25 mouse cellular contexts compared by ENCODE assay signal in genomic region chr1:165394836-165395235, GRCm38 (mm10).
DNase-seq lines count a peak whose midpoint lies in the region; ATAC-seq lines count a peak whose summit lies in the region.
"Had no signal": no experiment of that assay in that cellular context is flagged by ENCODE, and none has a peak within 500 bp of the region (broad histone marks: within the 10 kb centered on the region; RNA-seq: fewer than 3 reads in every experiment).

No protein-coding gene starts in this region.

- H3K4me3 ChIP-seq in liver, embryonic 12.5 days: no peak overlapping the region
- H3K4me3 ChIP-seq: embryonic facial prominence, embryonic 12.5 days; erythroblast, embryonic 14.5 days; forebrain, embryonic 12.5 days; intestine, embryonic 15.5 days; lung, embryonic 15.5 days had no signal

- ATAC-seq in common myeloid progenitor, adult 5-6 weeks (replicated peaks; ENCODE audit: low read depth, poor library complexity, severe bottlenecking): 0 out of 2 replicates have a peak, but pooled peaks have one; percentile 19
- peak; percentile 14; the same call in 1 of the 2 replicates for ATAC-seq in liver, embryonic 12.5 days
- ATAC-seq in megakaryocyte, adult 5-6 weeks (ENCODE audit: poor library complexity, severe bottlenecking): peak; percentile 41
- ATAC-seq: activated CD4-positive, CD25-positive, alpha-beta regulatory T cell, adult 4 months; hindbrain, embryonic 16.5 days; intestine, embryonic 15.5 days had no signal

- H3K36me3 ChIP-seq in liver, embryonic 12.5 days: peaks cover 25% of the 10 kb centered on the region
- H3K36me3 ChIP-seq: embryonic facial prominence, embryonic 12.5 days; forebrain, embryonic 12.5 days; intestine, embryonic 15.5 days; lung, embryonic 15.5 days had no signal

- H3K27me3 ChIP-seq in liver, embryonic 12.5 days (replicated peaks): no peaks in the 10 kb centered on the region
- H3K27me3 ChIP-seq: embryonic facial prominence, embryonic 12.5 days; forebrain, embryonic 12.5 days; intestine, embryonic 15.5 days; lung, embryonic 15.5 days had no signal

- H3K9ac ChIP-seq in liver, embryonic 12.5 days: peak overlapping the region; percentile 40
- H3K9ac ChIP-seq: embryonic facial prominence, embryonic 12.5 days; forebrain, embryonic 12.5 days; intestine, embryonic 15.5 days; lung, embryonic 15.5 days had no signal

- peaks cover 41% of the 10 kb centered on the region for H3K4me1 ChIP-seq in liver, embryonic 12.5 days
- H3K4me1 ChIP-seq: embryonic facial prominence, embryonic 12.5 days; forebrain, embryonic 12.5 days; intestine, embryonic 15.5 days; lung, embryonic 15.5 days had no signal

- DNase-seq in 416B (ENCODE audit: low read depth): peak; percentile 52
- DNase-seq in spleen, postnatal 36 days (ENCODE audit: low spot score in 2 of 2): no peak
- DNase-seq in left cerebral cortex, adult 18-20 months (ENCODE audit: low spot score in 2 of 2): no peak
- DNase-seq in cerebellum, postnatal 25 days: no peak
- DNase-seq in cerebellum, adult 9-10 months: no peak
- DNase-seq: adrenal gland, adult 8-10 months; cerebellum, adult 8-10 months; heart, postnatal 4 days; kidney, postnatal 36 days; lung, postnatal 36 days; right cerebral cortex, adult 18-20 months; right cerebral cortex, postnatal 4 days; thymus, adult 2 months; thymus, postnatal 4 days had no signal

- no peaks in the 10 kb centered on the region for H3K9me3 ChIP-seq in liver, embryonic 12.5 days (replicated peaks)
- H3K9me3 ChIP-seq: embryonic facial prominence, embryonic 12.5 days; forebrain, embryonic 12.5 days; intestine, embryonic 15.5 days; lung, embryonic 15.5 days had no signal

- peak overlapping the region; percentile 89 for H3K27ac ChIP-seq in liver, embryonic 12.5 days
- H3K27ac ChIP-seq: embryonic facial prominence, embryonic 12.5 days; forebrain, embryonic 12.5 days; intestine, embryonic 15.5 days; lung, embryonic 15.5 days had no signal

- 15% methylated on average over 3 of the region's 3 CpGs for WGBS in liver, embryonic 12.5 days (ENCODE audit: insufficient replicate concordance)

- peak overlapping the region; percentile 33 for H3K4me2 ChIP-seq in liver, embryonic 12.5 days
- H3K4me2 ChIP-seq: embryonic facial prominence, embryonic 12.5 days; forebrain, embryonic 12.5 days; intestine, embryonic 15.5 days; lung, embryonic 15.5 days; midbrain, embryonic 11.5 days had no signal
